Mouse (Mus musculus) adrenal gland, adult 18-20 months (tissue): ENCODE data around the gene Nupr1l. TPM values are rescaled to one million over a fixed set of nuclear protein-coding genes. Genes with fewer than 3 reads are reported as not detected.
"Not testable (repeated sequence)": the region's sequence is repeated elsewhere in the genome, so short reads cannot be mapped to it uniquely, and the experiment has no call there.

ENCODE experiments used
- DNase-seq, 2 experiments: peaks; one replicate each; pipeline ENCODE4 v3.0.0; 2021 to 2022; ENCODE audit warnings: low spot score in 2 of 2
- total RNA-seq, 2 experiments: library from RNA; stranded (reverse); gene quantifications; 1 replicate in 1 of 2; 2 replicates in 1 of 2; pipeline ENCODE4 v1.2.3; 2021

Nupr1l gene
- total RNA-seq, 2 experiments from 2014 or later, result 4.1 to 4.2 TPM

DNA sequence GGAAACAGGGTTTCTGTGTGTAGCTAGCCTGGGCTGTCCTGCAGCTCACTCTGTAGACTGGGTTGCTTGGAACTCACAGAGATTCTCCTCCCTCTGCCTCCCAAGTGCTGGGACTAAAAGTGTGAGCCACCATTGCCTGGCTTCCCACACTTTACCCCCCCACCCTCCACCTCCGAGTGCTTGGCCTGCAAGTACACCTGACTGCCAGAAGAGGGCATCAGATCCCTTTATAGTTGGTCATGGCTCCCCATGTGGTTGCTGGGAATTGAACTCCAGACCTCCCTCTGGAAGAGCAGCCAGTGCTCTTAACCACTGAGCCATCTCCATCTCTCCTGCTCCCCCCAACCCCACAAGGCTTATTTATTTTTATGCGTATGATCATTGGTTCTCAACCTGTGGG, 5.7 kb downstream of the Nupr1l start:
- DNase-seq, result peak in 1 of 2 experiments; percentile 17

GRCm38 (mm10) chr5:129915491-129915890, 7.2 kb downstream of the Nupr1l start:
- DNase-seq, result not testable (repeated sequence)

GRCm38 (mm10) chr5:129918065-129918651, 9.8 kb downstream of the Nupr1l start:
- no peak for DNase-seq

DNA sequence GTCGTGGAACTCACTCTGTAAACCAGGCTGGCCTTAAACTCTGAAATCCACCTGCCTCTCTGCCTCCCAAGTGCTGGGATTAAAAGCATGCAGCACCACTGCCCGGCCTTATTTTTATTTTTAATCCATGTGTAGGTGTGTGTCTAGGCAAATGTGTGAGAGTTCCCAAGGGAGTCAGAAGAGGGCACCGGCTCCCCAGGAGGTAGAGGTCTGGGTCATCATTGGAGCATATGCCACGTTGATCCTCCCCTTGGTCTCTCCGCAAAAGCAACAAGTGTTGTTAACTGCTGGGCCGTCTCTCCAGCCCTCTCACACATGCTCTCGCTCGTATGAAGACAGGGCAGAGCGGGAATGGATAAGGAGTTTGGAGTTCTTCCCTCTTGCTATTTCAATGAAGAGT, 10.4 kb downstream of the Nupr1l start:
- no peak for DNase-seq

GRCm38 (mm10) chr5:129919320-129919719, 11.0 kb downstream of the Nupr1l start:
- peak in 1 of 2 experiments; percentile 7 for DNase-seq

DNA sequence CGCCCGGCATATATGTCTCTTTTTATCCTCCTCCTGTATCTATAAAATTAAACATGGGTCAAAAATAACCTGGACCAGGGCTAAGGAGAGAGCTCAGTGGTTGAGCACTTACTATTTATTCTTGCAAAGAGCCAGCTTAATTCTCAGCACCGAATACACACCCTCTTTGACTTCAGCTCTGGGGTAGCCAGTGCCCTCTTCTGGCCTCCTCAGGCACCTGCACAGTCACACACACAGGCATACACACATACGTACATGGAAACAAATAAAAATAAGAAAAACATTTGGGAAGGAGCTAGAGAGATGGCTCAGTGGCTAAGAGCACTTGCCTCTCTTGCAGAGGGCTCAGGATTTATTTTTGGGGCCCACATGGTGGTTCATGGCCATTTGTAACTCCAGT, 13.6 kb downstream of the Nupr1l start:
- DNase-seq, result no peak

- no peak for DNase-seq
Observed at GRCm38 (mm10) chr5:129924820-129925452, 16.6 kb downstream of the Nupr1l start.

- DNase-seq, result no peak
Observed at GRCm38 (mm10) chr5:129925933-129926332, 17.6 kb downstream of the Nupr1l start.

- DNase-seq, result no peak
Observed at GRCm38 (mm10) chr5:129929924-129930855, 21.9 kb downstream of the Nupr1l start.

DNA sequence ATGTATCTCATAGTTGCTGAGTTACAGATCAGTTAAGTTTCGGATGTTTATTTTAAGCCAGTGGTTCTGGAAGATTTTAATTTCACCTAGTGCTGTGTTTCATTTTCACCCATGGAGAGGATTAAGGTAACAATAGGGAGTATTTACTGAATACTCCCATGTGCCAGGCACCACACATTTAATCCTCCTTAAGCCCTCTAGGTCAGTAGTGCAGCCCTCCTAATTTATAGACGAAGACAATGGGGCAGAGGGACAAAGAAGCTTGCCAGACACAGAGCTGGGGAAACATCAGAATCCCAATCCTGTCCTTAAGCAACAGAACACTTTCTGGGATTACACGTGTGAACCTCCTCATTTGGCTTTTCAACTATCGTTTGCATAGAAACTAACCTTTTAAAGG, 28.6 kb downstream of the Nupr1l start:
- no peak for DNase-seq

GRCm38 (mm10) chr5:129940281-129940680, 31.9 kb downstream of the Nupr1l start:
- no peak for DNase-seq

DNA sequence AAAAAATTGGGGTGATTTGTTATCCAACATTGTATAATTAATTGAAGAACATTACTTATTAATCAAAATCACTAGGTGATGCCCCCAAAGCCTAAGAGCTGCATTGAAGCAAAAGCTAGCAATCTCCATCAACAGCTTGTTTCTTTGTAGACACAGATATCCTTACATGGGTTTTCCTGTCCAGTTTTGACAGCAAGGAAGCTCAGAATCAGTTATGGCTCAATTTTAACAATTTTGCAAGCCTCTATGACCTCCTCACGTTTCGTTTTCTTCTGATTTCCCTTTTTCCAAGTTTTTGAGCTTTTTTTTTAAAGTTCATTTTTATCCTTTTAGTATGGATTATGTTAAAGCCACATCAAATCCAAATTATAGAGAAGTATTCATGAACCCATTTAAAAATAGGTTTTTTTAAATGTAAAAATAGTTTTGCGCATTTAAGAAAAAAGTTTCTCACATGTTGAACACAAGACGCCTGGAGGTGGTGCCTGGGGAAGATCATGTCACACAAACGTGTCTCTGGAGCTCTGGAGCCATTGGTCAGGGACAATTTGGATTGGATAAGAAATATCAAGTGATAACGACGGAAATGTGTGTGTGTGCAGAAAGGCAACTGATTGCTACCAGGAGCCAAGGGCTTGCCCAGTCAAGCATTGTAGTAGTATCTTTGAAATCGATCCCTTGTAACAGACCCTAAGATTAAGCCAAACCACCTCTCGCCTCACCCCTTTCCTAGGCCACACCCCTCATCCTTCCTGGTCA, 32.6 kb downstream of the Nupr1l start:
- no peak for DNase-seq

GRCm38 (mm10) chr5:129941495-129942045, 33.2 kb downstream of the Nupr1l start, which contains the start of gene Vkorc1l1:
Vkorc1l1 (plus strand) TSS chr5:129941970.
- peak; percentile 98 for DNase-seq

DNA sequence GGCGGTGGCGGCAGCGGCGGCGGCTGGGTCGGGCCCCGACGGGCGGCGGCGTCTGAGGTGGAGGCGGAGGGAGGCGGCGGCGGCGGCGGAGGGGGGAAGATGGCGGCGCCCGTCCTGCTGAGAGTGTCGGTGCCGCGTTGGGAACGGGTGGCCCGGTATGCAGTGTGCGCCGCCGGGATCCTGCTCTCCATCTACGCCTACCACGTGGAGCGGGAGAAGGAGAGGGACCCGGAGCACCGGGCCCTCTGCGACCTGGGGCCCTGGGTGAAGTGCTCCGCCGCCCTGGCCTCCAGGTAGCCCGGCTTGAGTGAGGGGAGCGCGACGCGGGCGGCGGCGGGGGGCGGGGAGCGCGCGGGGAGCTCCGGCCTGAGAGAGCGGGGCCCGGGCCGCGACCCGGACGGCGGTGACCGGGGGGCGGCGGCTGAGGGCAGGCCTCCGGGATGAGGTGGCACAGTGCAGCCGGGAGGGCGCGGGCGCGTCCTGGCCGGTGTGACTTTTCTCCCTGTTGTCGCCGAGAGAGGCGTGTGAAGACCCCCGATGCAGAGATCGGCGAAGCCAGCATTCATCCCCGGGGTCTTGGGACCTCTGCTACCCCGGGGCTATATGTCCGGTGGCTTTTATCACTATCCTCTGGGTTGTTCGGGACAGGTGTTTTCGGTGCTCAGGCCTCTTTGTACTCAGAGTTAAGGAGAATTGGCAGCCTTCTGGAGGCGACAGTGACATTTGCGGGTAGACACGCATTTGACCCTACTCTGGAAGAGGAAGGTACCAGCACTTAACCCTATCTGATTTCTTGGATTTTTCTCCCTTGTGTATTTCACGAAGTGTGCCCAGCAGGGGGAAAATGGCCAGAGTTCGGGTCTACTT, 34.0 kb downstream of the Nupr1l start:
- DNase-seq, result peak; percentile 42 to 54

DNA sequence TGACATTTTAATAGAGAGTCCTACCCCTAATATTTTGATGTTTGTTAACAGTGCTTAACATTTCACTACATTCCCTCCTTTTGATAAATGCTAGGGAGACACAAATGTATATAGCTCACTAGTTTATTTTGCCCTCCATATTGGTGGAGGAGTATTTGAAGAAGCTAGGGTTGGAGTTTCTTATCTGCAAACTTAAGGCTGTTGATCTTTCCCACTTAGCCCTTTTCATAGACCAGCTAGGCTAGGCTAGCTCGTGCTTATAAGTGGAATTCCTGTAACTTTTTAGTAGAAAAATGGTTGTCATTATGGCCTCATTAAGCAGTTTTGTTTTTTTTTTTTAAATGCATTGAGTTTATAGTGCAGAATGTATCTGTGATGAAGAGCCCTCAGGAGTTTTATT, 35.1 kb downstream of the Nupr1l start:
- DNase-seq, result no peak

DNA sequence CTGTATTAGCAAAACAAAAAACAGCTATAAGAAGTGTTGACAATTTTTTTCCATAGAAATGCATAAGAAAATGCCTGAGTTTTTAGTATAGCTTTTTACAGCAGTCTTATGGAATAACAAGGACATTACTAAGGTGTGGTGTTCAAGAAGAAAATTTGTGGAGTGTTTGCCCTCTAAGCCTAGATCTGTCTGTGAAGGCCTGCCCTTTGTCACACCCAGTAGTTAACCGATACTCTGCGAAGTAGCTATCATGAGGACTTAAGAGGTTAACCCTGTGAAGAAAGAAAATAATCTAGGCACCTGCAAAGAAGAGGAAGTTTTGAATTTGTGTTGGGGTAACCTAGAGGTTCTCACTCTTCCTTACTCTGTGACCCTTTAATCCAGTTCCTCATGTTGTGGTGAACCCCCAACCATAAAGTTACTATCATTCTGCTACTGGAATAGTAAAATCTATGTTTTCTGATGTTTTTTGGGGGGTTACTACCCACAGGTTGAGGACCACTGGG, 39.2 kb downstream of the Nupr1l start:
- no peak for DNase-seq

DNA sequence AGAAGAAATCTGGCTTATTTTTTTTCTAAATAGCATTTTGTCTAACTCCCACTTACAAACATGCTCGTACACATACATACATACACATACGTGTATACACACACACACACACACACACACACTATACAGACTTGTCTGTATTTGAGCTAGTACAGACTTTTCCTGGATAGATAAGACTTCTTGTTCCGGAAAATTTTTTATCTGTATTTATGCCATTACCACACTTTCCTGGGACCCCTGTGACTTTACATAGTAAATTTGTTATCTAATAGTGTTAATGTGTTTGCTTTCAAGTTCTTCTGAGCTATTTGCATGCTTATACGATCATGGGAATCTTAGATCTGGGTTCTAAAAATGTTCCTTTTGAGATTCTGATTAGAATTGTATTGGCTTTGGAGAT, 43.8 kb downstream of the Nupr1l start:
- DNase-seq, result no peak

- no peak for DNase-seq
Observed at GRCm38 (mm10) chr5:129954473-129955254, 46.3 kb downstream of the Nupr1l start.

GRCm38 (mm10) chr5:129955792-129956191, 47.5 kb downstream of the Nupr1l start:
- DNase-seq, result no peak
